ENCODE assay signal across 25 mouse cellular contexts in genomic region chr13:9889954-9890353, GRCm38 (mm10).
"Had no signal": no experiment of that assay in that cellular context is flagged by ENCODE, and none has a peak within 500 bp of the region (broad histone marks: within the 10 kb centered on the region; RNA-seq: fewer than 3 reads in every experiment).

No protein-coding gene starts in this region.

- ATAC-seq: hindbrain, embryonic 16.5 days; inflammation-experienced regulatory T-cells, adult 6 months; intestine, embryonic 15.5 days; intestine, postnatal 0 days had no signal

- H3K4me1 ChIP-seq: hindbrain, embryonic 10.5 days; hindbrain, embryonic 12.5 days; limb, embryonic 10.5 days; limb, embryonic 12.5 days had no signal

- H3K9ac ChIP-seq: heart, embryonic 13.5 days; heart, embryonic 15.5 days; hindbrain, embryonic 12.5 days; hindbrain, embryonic 14.5 days; intestine, embryonic 15.5 days; limb, embryonic 12.5 days had no signal

- H3K36me3 ChIP-seq: heart, embryonic 13.5 days; heart, embryonic 15.5 days; hindbrain, embryonic 10.5 days; hindbrain, embryonic 12.5 days; intestine, embryonic 15.5 days; limb, embryonic 10.5 days; limb, embryonic 12.5 days had no signal

- H3K27ac ChIP-seq: gastrocnemius, adult 2 months; heart, adult 2 months; heart, embryonic 13.5 days; heart, embryonic 15.5 days; hindbrain, embryonic 10.5 days; hindbrain, embryonic 12.5 days; hindbrain, embryonic 14.5 days; intestine, embryonic 15.5 days; limb, embryonic 10.5 days; limb, embryonic 12.5 days had no signal

- H3K4me3 ChIP-seq: gastrocnemius, adult 2 months; heart, adult 2 months; heart, embryonic 13.5 days; heart, embryonic 15.5 days; hindbrain, embryonic 10.5 days; hindbrain, embryonic 12.5 days; intestine, embryonic 15.5 days; layer of hippocampus, adult 2 months; left cerebral cortex, adult 2 months; limb, embryonic 10.5 days; limb, embryonic 12.5 days had no signal

- H3K9me3 ChIP-seq: heart, embryonic 13.5 days; heart, embryonic 15.5 days; hindbrain, embryonic 10.5 days; hindbrain, embryonic 12.5 days; intestine, embryonic 15.5 days; limb, embryonic 10.5 days; limb, embryonic 12.5 days had no signal

- DNase-seq: gastrocnemius, adult 2 months; gastrocnemius, postnatal 10 days; gastrocnemius, postnatal 25 days; heart, adult 2 months; heart, postnatal 4 days; kidney, adult 18-20 months; kidney, adult 8-10 months; kidney, postnatal 10 days; kidney, postnatal 25 days; kidney, postnatal 4 days; liver had no signal

- H3K4me2 ChIP-seq: heart, embryonic 11.5 days; heart, embryonic 13.5 days; heart, embryonic 15.5 days; hindbrain, embryonic 12.5 days; hindbrain, embryonic 14.5 days; intestine, embryonic 15.5 days; limb, embryonic 12.5 days had no signal

- H3K27me3 ChIP-seq: heart, embryonic 13.5 days; heart, embryonic 15.5 days; hindbrain, embryonic 12.5 days; intestine, embryonic 15.5 days; limb, embryonic 12.5 days had no signal
